Mouse (Mus musculus) forebrain, embryonic 15.5 days (tissue): ENCODE results near the gene Diaph2. TPM values are rescaled to one million over a fixed set of nuclear protein-coding genes. Genes with fewer than 3 reads are reported as not detected.
"Not testable (repeated sequence)": the region's sequence is repeated elsewhere in the genome, so short reads cannot be mapped to it uniquely, and the experiment has no call there.

Source experiments
- ATAC-seq: fragments of 200-750 bp; cut with Nextera tagmentation; replicated peaks from 2 replicates; pipeline ENCODE4 v1.8.0; 2017; ENCODE audit warnings: mild to moderate bottlenecking, moderate TSS enrichment, moderate library complexity
- H3K27ac ChIP-seq: fragments of 300-500 bp; sonication (generic); replicated peaks from 2 replicates; pipeline ENCODE4 v1.5.1; 2015; ENCODE audit warnings: mild to moderate bottlenecking, inconsistent platforms
- H3K27me3 ChIP-seq: fragments of 300-500 bp; sonication (generic); 2 replicates; pipeline ENCODE4 v1.6.1; 2015; ENCODE audit warnings: inconsistent platforms
- H3K36me3 ChIP-seq: fragments of 300-500 bp; sonication (generic); 2 replicates; pipeline ENCODE4 v1.6.1; 2015; ENCODE audit warnings: mild to moderate bottlenecking, inconsistent platforms
- H3K4me1 ChIP-seq: fragments of 300-500 bp; sonication (generic); 2 replicates; pipeline ENCODE4 v1.6.1; 2015; ENCODE audit warnings: inconsistent platforms
- H3K4me2 ChIP-seq: fragments of 300-500 bp; sonication (generic); replicated peaks from 2 replicates; pipeline ENCODE4 v1.6.1; 2015; ENCODE audit warnings: mild to moderate bottlenecking, inconsistent platforms
- H3K4me3 ChIP-seq: fragments of 300-500 bp; sonication (generic); 2 replicates; pipeline ENCODE4 v1.5.1; 2015; ENCODE audit warnings: mild to moderate bottlenecking, inconsistent platforms
- H3K9ac ChIP-seq: fragments of 300-500 bp; sonication (generic); replicated peaks from 2 replicates; pipeline ENCODE4 v1.6.1; 2015; ENCODE audit warnings: mild to moderate bottlenecking, inconsistent platforms
- H3K9me3 ChIP-seq: fragments of 300-500 bp; sonication (generic); 2 replicates; pipeline ENCODE4 v1.6.1; 2016; ENCODE audit warnings: inconsistent platforms
- WGBS: fragments of 180-500 bp; shearing (Covaris S2); methylation state at CpG from one replicate; pipeline ENCODE4 v1.1.7; 2015; ENCODE audit warnings: mixed read lengths; 5-methylcytosine and 5-hydroxymethylcytosine counted together
- polyA plus RNA-seq: library from polyadenylated mRNA; unstranded; fragments of >200 nt; fragmentation: Nextera tagmentation; extraction: Ambion mirVana; gene quantifications from 2 replicates; pipeline ENCODE4 v1.2.1, GENCODE M21; 2015

Diaph2 gene
- polyA plus RNA-seq, 1 experiment from 2014 or later = 6.1 TPM

DNA sequence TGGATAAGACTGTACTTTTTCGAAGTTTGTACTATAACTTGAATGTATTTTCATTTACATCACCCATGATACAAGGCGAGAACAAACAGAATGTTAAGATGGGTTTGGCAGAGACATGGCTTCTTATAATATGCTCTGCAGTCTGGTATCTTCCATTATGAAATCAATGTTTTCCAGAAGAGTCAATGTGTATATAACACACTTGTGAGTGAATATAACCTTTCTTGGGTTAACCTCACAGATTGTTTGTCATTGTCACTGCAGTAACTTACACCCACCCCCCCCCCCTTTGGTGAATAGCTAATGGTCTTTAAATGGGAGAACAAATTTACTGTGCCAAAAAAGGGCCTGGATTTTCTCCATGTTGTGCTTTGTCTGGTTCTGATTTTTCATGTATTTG lies 13.1 kb downstream of the Diaph2 start:
- Histone ChIP-seq H3K36me3 (no peaks in the 10 kb centered on the region), H3K9me3 (no peaks in the 10 kb centered on the region), H3K27ac (no peak overlapping the region), H3K27me3 (no peaks in the 10 kb centered on the region), H3K4me2 (no peak overlapping the region), H3K4me1 (no peaks in the 10 kb centered on the region), H3K4me3 (no peak overlapping the region), H3K9ac (no peak overlapping the region)
- no peak for ATAC-seq
- 77% methylated on average over 2 of the region's 2 CpGs for WGBS

DNA sequence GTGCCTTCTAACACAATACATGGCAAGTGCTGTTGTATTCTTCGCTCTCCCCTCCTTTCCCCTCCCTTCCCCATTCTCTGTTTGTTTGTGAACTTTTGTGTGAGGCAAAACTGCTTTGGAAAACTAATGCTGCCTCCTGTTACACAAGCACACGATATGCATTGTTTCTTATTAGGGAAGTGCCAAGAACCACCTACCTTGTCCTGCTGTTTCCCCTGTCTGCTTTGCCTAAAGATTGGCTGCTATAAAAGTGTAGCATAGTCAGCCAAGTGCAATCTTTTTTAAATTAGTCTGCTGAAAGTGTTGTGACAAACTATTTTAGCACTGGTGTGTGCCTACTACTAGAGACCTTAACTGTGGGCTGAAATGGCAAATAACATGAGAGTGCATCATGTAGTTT lies 15.8 kb downstream of the Diaph2 start:
- Histone ChIP-seq H3K4me2 (no peak overlapping the region), H3K36me3 (no peaks in the 10 kb centered on the region), H3K4me1 (no peaks in the 10 kb centered on the region), H3K4me3 (no peak overlapping the region), H3K27me3 (no peaks in the 10 kb centered on the region), H3K9me3 (no peaks in the 10 kb centered on the region), H3K27ac (no peak overlapping the region), H3K9ac (no peak overlapping the region)
- 47% methylated on average over 2 of the region's 2 CpGs for WGBS
- ATAC-seq = no peak

DNA sequence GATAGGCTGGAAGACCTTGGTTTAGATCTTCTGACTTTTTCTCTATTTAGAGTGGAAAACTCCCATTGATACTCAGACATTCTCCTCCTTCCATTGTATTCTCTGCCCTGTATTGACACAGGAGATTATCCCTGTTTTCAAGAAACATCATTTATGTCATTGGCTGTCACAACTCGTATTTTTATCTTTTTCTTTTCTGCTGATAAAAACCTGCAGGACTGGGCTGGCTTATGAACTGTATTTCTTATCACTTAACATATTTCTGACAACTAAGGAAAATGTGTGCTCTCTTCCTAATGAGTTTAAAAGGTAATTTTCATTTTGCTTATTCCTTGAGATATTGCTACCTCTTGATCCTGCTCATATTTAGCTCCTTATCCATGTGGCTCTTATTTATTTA lies 17.3 kb downstream of the Diaph2 start:
- H3K4me1 ChIP-seq = no peaks in the 10 kb centered on the region
- H3K9ac ChIP-seq = no peak overlapping the region
- H3K36me3 ChIP-seq = no peaks in the 10 kb centered on the region
- no peak overlapping the region for H3K4me2 ChIP-seq
- ATAC-seq = no peak
- H3K27ac ChIP-seq = no peak overlapping the region
- no peaks in the 10 kb centered on the region for H3K27me3 ChIP-seq
- H3K4me3 ChIP-seq = no peak overlapping the region
- WGBS = 84% methylated on average over 1 of the region's 1 CpGs
- H3K9me3 ChIP-seq = no peaks in the 10 kb centered on the region

DNA sequence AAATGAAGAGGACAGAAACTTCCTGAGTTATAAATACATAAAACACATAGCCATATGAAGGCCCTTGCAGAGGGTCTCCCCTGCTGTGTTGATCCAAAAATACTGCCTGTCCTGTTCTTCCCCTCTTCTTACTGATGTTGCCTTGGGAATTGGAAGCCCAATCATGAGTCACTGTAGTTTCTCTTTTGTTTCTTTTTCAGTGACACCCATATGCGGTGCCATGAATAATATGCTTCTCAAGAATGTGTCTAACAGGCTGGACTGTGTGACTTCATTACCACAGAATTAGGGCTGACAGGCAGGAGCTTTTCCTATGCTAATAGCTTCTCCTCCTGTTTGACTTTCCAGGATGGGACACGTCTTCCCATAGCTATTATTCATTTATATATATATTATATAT lies 21.1 kb downstream of the Diaph2 start:
- WGBS = 13% methylated on average over 2 of the region's 2 CpGs
- H3K4me2 ChIP-seq = no peak overlapping the region
- H3K4me1 ChIP-seq = peaks cover 4% of the 10 kb centered on the region; the same call in 1 of the 2 replicates
- H3K27ac ChIP-seq = no peak overlapping the region
- H3K9me3 ChIP-seq = no peaks in the 10 kb centered on the region
- H3K27me3 ChIP-seq = no peaks in the 10 kb centered on the region
- no peak overlapping the region for H3K4me3 ChIP-seq
- peak; percentile 79; the same call in 1 of the 2 replicates for ATAC-seq
- H3K9ac ChIP-seq = no peak overlapping the region
- H3K36me3 ChIP-seq = no peaks in the 10 kb centered on the region

DNA sequence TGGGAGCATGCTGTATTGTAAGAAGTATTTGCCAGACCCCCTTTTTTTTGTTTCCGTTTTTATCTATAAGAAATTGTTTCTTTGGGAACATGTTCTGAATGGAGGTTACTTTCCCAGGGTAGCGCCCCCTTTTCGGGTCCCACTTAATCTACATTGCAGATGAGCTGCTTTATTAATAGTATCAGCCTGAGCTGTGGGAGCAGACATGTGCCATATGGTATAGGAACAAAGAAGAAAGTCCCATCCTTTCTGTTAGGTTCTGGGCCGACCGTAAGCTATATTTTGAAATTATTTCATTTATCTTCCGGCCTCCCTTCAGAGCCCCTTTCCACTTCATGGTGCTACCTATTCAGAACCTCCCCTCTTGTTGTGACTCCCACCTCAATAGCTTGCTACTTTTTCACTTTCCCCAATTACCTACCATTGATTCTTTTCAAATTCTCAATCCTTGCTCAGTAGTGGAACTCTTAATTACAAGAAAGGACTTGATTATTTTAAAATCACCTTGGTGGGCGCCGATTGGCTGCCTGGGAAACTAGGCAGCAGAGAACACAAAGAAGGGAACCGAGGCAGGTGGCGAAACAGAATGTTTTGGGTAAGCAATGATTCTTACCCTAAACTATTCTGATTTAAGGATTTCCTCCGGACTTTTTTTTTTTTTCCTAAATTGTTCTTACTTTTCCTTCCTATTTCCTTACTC lies 24.2 kb downstream of the Diaph2 start:
- Histone ChIP-seq H3K4me2 (no peak overlapping the region), H3K27ac (peak overlapping the region; percentile 46; the same call in 1 of the 2 replicates)
- 40% methylated on average over 11 of the region's 11 CpGs for WGBS

DNA sequence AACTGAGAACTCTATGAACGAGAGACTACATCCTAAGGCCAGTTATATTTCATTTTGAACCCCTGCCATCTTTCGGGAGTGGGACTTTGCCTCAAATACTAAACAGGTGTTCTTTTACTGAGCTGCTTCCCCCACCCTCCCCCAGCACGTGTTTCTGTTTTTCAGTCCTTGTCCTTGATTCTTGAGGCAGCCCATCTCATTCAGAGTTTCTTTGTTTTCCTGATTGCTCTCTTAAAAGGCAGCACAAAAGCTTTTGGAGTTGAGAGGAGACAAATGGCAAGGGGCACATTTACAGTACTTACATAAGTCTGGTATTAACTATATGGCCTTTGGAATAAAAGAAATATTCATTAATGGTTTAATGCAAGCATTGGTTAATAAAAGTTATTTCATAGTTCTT lies 24.9 kb downstream of the Diaph2 start:
- Histone ChIP-seq H3K9ac (no peak overlapping the region), H3K27ac (peak overlapping the region; percentile 43; the same call in 1 of the 2 replicates), H3K4me1 (peaks cover 4% of the 10 kb centered on the region; the same call in 1 of the 2 replicates), H3K9me3 (no peaks in the 10 kb centered on the region), H3K4me2 (no peak overlapping the region), H3K4me3 (no peak overlapping the region), H3K36me3 (no peaks in the 10 kb centered on the region), H3K27me3 (no peaks in the 10 kb centered on the region)
- 37% methylated on average over 3 of the region's 3 CpGs for WGBS
- ATAC-seq = no peak

More for the DNA sequence above, 24.2 kb downstream of the Diaph2 start:
- Histone ChIP-seq H3K4me3 (no peak overlapping the region), H3K36me3 (no peaks in the 10 kb centered on the region), H3K9ac (no peak overlapping the region), H3K4me1 (peaks cover 4% of the 10 kb centered on the region; the same call in 1 of the 2 replicates), H3K9me3 (no peaks in the 10 kb centered on the region), H3K27me3 (no peaks in the 10 kb centered on the region)
- ATAC-seq = peak; percentile 82

DNA sequence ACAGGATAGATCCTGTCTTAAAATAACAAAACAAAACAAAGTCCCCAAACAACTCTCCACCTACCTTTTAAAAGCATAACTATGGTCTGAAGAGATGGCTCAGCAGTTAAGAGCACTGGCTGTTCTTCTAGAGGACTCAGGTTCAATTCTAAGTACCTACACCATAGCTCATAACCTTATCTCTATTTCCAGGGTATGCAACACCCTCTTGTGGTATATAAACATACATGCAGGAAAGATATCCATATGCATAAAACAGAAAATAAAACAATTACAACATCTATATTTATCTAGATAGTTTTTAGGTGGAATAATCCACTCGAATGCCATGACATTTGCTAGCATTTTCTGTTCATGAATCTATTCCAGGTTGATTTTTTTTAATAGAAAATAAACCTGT lies 27.2 kb downstream of the Diaph2 start:
- 79% methylated on average over 1 of the region's 1 CpGs for WGBS
- Histone ChIP-seq H3K4me1 (peaks cover 4% of the 10 kb centered on the region; the same call in 1 of the 2 replicates), H3K4me2 (no peak overlapping the region), H3K9me3 (no peaks in the 10 kb centered on the region), H3K27ac (no peak overlapping the region), H3K27me3 (no peaks in the 10 kb centered on the region), H3K4me3 (no peak overlapping the region), H3K9ac (no peak overlapping the region), H3K36me3 (no peaks in the 10 kb centered on the region)
- no peak for ATAC-seq

DNA sequence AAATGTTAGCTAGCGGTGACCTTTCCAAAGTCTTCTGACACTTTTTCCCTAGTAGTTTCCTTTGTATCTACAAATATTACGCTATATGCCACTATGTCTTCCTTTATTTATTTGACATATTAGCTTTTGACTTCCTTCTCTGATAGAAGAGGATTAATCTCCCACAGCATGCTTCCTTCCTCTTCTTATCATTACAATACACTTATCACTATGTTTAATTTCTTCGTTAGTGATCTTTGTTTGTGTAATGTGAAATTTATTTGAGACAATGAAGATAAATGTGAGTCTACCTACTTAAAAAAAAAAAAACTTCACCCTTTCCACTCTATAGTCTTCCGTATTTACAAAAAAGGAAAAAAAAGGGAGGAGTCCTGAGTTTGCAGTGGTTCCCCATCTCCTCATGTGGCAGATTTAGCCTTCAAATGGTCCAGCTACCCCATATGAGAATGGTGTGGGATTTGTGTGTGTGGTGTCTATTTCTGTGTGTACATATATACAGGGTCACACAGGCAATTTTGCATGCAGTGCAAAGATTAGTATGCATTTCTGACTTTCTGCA lies 27.9 kb downstream of the Diaph2 start:
- Histone ChIP-seq H3K9ac (no peak overlapping the region), H3K9me3 (no peaks in the 10 kb centered on the region), H3K27ac (no peak overlapping the region), H3K27me3 (no peaks in the 10 kb centered on the region), H3K4me1 (peaks cover 4% of the 10 kb centered on the region; the same call in 1 of the 2 replicates), H3K4me2 (no peak overlapping the region), H3K4me3 (no peak overlapping the region), H3K36me3 (no peaks in the 10 kb centered on the region)
- ATAC-seq = no peak
- WGBS = 81% methylated on average over 4 of the region's 4 CpGs

DNA sequence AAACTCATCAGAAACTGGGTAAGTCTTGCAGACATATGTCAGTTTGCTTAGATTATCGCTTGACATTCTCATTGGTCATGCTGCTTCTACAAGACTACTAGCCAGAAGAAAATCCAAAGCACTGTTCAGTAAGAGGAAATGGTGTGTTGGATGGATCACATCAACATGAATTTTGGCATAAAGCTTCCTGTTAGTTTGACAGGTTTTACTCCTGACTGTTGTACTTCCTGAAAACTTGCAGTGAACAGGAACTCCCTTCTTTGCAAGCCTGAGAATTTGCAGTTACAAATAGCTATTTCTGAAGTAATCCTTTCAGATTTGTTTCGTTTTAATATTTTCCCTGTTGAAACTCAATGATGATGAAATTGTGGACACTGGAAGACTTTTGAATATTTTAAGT lies 32.3 kb downstream of the Diaph2 start:
- no peak overlapping the region for H3K27ac ChIP-seq
- H3K4me2 ChIP-seq = no peak overlapping the region
- H3K4me1 ChIP-seq = no peaks in the 10 kb centered on the region
- H3K27me3 ChIP-seq = no peaks in the 10 kb centered on the region
- ATAC-seq = no peak
- H3K4me3 ChIP-seq = no peak overlapping the region
- 77% methylated on average over 2 of the region's 2 CpGs for WGBS
- H3K9me3 ChIP-seq = no peaks in the 10 kb centered on the region
- H3K36me3 ChIP-seq = no peaks in the 10 kb centered on the region
- H3K9ac ChIP-seq = no peak overlapping the region

DNA sequence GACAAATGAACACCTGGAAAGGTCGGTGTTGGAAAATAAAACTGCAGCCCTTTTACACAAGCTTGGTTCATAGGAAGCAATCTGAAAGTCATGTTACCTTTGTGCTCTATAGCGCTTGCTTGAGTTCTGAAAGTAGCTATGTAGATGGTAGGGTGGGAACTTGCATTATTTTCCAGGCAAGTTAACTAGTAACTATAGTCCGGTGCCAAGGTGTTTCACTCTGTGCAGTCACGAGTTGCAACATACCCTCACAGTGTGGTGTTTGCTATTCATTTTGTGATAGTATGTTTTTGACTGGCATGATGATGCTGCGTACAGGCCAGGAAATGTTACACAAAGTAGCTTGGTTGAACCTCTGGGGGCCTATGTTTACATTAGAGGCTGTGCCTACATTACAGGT lies 34.5 kb downstream of the Diaph2 start:
- Histone ChIP-seq H3K27ac (no peak overlapping the region), H3K9me3 (no peaks in the 10 kb centered on the region), H3K4me3 (no peak overlapping the region), H3K9ac (no peak overlapping the region), H3K36me3 (no peaks in the 10 kb centered on the region), H3K27me3 (no peaks in the 10 kb centered on the region), H3K4me2 (no peak overlapping the region), H3K4me1 (no peaks in the 10 kb centered on the region)
- WGBS = 87% methylated on average over 5 of the region's 5 CpGs
- ATAC-seq = no peak

DNA sequence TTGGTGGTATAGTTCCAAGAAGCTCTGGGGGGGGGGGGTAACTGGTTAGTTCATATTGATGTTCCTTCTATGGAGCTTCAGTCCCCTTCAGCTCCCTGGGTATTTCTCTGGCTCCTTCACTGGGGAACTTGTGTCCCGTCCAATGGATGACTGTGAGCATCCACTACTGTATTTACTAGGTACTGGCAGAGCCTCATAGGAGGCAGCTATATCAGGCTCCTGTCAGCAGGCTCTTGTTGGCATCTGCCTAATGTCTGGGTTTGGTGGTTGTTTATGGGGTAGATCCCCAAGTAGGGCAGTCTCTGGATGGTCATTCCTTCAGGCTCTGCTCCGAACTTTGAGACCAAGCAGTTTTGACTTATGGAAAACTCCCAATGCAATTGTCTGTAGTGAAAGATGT lies 50.4 kb downstream of the Diaph2 start:
- H3K9me3 ChIP-seq, H3K4me3 ChIP-seq, H3K4me1 ChIP-seq, H3K36me3 ChIP-seq, ATAC-seq, H3K27me3 ChIP-seq, H3K9ac ChIP-seq, H3K27ac ChIP-seq, H3K4me2 ChIP-seq: not testable (repeated sequence)
- 98% methylated on average over 2 of the region's 2 CpGs for WGBS

DNA sequence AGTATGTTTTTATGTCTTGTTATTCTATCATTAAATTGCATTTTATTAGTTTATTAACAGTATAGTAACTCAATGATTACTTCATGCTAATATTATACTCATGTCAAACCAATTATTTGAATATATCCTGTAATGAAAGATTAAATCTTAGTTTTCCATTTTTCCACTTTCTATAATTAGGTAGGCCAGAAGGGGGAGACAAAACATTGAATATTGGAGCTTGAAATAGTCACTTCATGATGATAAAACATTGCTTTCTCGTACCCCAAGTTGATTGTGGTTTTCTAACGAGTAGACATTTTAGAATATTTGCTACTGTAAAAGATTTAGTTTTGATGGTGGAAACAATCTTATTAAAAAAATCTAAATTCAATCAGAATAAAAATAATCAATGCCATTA lies 82.4 kb downstream of the Diaph2 start:
- no peak for ATAC-seq
- H3K27me3 ChIP-seq = no peaks in the 10 kb centered on the region
- no peaks in the 10 kb centered on the region for H3K9me3 ChIP-seq
- H3K9ac ChIP-seq = no peak overlapping the region
- H3K4me3 ChIP-seq = no peak overlapping the region
- WGBS = 23% methylated on average over 2 of the region's 2 CpGs
- H3K27ac ChIP-seq = no peak overlapping the region
- no peaks in the 10 kb centered on the region for H3K36me3 ChIP-seq
- H3K4me2 ChIP-seq = no peak overlapping the region
- H3K4me1 ChIP-seq = no peaks in the 10 kb centered on the region

DNA sequence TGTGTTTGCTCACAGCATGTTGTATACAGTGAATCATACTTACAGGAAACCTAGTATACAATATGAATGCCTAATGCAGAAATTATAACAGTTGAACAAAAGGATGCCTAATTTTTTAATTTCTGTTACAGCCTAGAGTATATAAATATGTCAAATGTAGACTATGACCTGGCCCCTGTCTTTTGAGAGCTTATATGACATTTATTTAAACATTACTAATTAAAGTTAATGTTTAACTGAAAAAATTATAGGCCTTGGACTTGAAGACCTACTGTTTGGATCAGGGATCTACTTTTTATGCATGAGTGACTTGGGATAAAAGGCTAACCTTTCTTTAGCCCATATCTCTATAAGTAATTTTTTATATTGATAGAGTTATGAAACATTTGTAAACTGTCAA lies 84.3 kb downstream of the Diaph2 start:
- Histone ChIP-seq H3K4me1 (no peaks in the 10 kb centered on the region), H3K36me3 (no peaks in the 10 kb centered on the region)

More for the DNA sequence above, 84.3 kb downstream of the Diaph2 start:
- no peak for ATAC-seq
- no peak overlapping the region for H3K9ac ChIP-seq
- H3K4me2 ChIP-seq = no peak overlapping the region
- no peak overlapping the region for H3K27ac ChIP-seq
- H3K27me3 ChIP-seq = no peaks in the 10 kb centered on the region
- H3K4me3 ChIP-seq = no peak overlapping the region
- no peaks in the 10 kb centered on the region for H3K9me3 ChIP-seq
